In the genomic region with DNA sequence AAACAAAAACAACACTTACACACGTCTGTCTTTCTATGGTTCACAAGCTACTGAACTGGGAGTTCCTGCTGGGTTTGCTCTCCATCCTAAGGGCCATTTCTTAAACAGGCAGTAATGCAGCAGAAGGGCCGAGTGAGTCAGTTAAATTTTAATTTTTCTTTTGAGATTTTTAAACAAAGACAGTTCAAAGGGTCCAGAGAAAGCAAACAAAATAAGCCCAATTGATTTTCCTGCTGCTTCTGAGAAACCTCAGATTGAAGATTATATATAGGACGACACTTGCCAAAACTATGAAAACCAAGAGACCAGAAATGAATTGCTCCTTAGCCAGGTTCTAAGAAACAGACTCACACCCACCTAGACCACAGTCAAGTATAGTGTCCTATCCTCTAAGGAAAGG, we compare ENCODE assay signal across 34 mouse cellular contexts. TPM values are rescaled to one million over a fixed set of nuclear protein-coding genes. Genes with fewer than 3 reads are reported as not detected.
"Had no signal": no experiment of that assay in that cellular context is flagged by ENCODE, and none has a peak within 500 bp of the region (broad histone marks: within the 10 kb centered on the region; RNA-seq: fewer than 3 reads in every experiment).

No protein-coding gene starts in this region.

- H3K9ac ChIP-seq: limb, embryonic 12.5 days; limb, embryonic 13.5 days; limb, embryonic 15.5 days; liver, embryonic 13.5 days; liver, embryonic 14.5 days; liver, embryonic 15.5 days; lung, embryonic 14.5 days; lung, embryonic 15.5 days; midbrain, embryonic 12.5 days; midbrain, embryonic 13.5 days; midbrain, embryonic 15.5 days; neural tube, embryonic 12.5 days; neural tube, embryonic 13.5 days had no signal

- H3K4me2 ChIP-seq: limb, embryonic 12.5 days; limb, embryonic 13.5 days; limb, embryonic 15.5 days; liver, embryonic 13.5 days; liver, embryonic 15.5 days; lung, embryonic 14.5 days; lung, embryonic 15.5 days; midbrain, embryonic 11.5 days; midbrain, embryonic 12.5 days; midbrain, embryonic 13.5 days; midbrain, embryonic 15.5 days; neural tube, embryonic 12.5 days; neural tube, embryonic 13.5 days had no signal

- ATAC-seq: lung, postnatal 0 days; midbrain, embryonic 13.5 days; midbrain, embryonic 15.5 days; midbrain, embryonic 16.5 days had no signal

- H3K27me3 ChIP-seq: limb, embryonic 12.5 days; limb, embryonic 13.5 days; limb, embryonic 15.5 days; liver, embryonic 13.5 days; liver, embryonic 15.5 days; lung, embryonic 15.5 days; megakaryocyte, embryonic 14.5 days; midbrain, embryonic 12.5 days; midbrain, embryonic 13.5 days; midbrain, embryonic 15.5 days; neural tube, embryonic 12.5 days; neural tube, embryonic 13.5 days had no signal

- H3K4me1 ChIP-seq: limb, embryonic 10.5 days; limb, embryonic 12.5 days; limb, embryonic 13.5 days; limb, embryonic 15.5 days; lung, embryonic 15.5 days; megakaryocyte, embryonic 14.5 days; midbrain, embryonic 10.5 days; midbrain, embryonic 12.5 days; midbrain, embryonic 13.5 days; midbrain, embryonic 15.5 days; neural tube, embryonic 12.5 days; neural tube, embryonic 13.5 days had no signal

- DNase-seq: left cerebral cortex, postnatal 4 days; liver; liver, embryonic 13.5 days; lung, adult 18-20 months; lung, adult 2 months; lung, embryonic 14.5 days; lung, postnatal 10 days; lung, postnatal 14 days; lung, postnatal 36 days; lung, postnatal 4 days; midbrain, embryonic 14.5 days had no signal

- H3K27ac ChIP-seq: left cerebral cortex, adult 2 months; limb, embryonic 10.5 days; limb, embryonic 12.5 days; limb, embryonic 13.5 days; limb, embryonic 15.5 days; liver, embryonic 13.5 days; liver, embryonic 14.5 days; liver, embryonic 15.5 days; lung, embryonic 15.5 days; macrophage; midbrain, embryonic 10.5 days; midbrain, embryonic 12.5 days; midbrain, embryonic 13.5 days; midbrain, embryonic 15.5 days; neural tube, embryonic 12.5 days; neural tube, embryonic 13.5 days had no signal

- H3K9me3 ChIP-seq: limb, embryonic 10.5 days; limb, embryonic 12.5 days; limb, embryonic 13.5 days; limb, embryonic 15.5 days; liver, embryonic 13.5 days; liver, embryonic 15.5 days; lung, embryonic 15.5 days; megakaryocyte, embryonic 14.5 days; midbrain, embryonic 10.5 days; midbrain, embryonic 12.5 days; midbrain, embryonic 13.5 days; midbrain, embryonic 15.5 days; neural tube, embryonic 12.5 days; neural tube, embryonic 13.5 days had no signal

- H3K4me3 ChIP-seq: left cerebral cortex, adult 2 months; limb, embryonic 10.5 days; limb, embryonic 12.5 days; limb, embryonic 13.5 days; limb, embryonic 15.5 days; liver, embryonic 13.5 days; liver, embryonic 15.5 days; lung, embryonic 15.5 days; megakaryocyte, embryonic 14.5 days; midbrain, embryonic 10.5 days; midbrain, embryonic 12.5 days; midbrain, embryonic 13.5 days; midbrain, embryonic 15.5 days; myocyte; neural tube, embryonic 12.5 days; neural tube, embryonic 13.5 days had no signal

RNA-seq across cellular contexts. Expression of a gene that starts 26.5 kb away (rescaled TPM):
- total RNA-seq: megakaryocyte, adult 5-6 weeks; megakaryocyte-erythroid progenitor cell, adult 5-6 weeks; monocyte, adult 5-6 weeks had no signal

RNA-seq across cellular contexts. Expression of a gene that starts 52.7 kb away (rescaled TPM):
- total RNA-seq: megakaryocyte, adult 5-6 weeks had no signal
